Mouse (Mus musculus) liver, postnatal 0 days (tissue): Measurements from ENCODE around the gene Ptprg.

ENCODE experiments used
- CTCF ChIP-seq: sonication (generic); IDR thresholded peaks from 2 replicates; pipeline ENCODE4 v1.5.1; 2016; ENCODE audit warnings: antibody characterized with exemption, low read depth
- EP300 ChIP-seq: IDR thresholded peaks from 2 replicates; pipeline ENCODE4 v1.6.1; 2016; ENCODE audit warnings: antibody characterized with exemption, low read depth, mild to moderate bottlenecking

DNA sequence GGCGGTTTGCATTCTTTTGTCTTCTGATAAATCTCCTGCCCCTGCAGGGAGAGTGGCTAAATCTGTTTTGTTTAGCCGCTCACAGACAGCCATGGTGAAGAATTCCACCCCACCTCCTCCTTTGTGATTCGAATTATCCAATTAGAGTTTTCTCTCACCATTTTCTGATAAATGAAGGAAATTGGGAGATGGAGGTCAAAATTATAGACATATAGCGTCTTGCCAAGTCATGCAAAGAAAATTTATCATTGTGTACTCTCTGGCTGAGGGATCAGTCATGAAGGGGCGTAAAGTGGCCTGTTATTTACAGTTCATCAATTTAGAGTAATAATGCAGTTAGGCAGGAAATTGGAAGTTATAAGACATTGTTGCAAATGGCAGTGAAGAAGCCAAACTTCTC, 168.8 kb downstream of the Ptprg start:
- TF ChIP-seq CTCF, result no peak
- no peak for TF ChIP-seq EP300
